Mouse (Mus musculus): ENCODE results near the gene Prpf19.
A peak's percentile ranks its signal among the peaks of the same experiment; 100 is the strongest.

Gene Prpf19

DNA sequence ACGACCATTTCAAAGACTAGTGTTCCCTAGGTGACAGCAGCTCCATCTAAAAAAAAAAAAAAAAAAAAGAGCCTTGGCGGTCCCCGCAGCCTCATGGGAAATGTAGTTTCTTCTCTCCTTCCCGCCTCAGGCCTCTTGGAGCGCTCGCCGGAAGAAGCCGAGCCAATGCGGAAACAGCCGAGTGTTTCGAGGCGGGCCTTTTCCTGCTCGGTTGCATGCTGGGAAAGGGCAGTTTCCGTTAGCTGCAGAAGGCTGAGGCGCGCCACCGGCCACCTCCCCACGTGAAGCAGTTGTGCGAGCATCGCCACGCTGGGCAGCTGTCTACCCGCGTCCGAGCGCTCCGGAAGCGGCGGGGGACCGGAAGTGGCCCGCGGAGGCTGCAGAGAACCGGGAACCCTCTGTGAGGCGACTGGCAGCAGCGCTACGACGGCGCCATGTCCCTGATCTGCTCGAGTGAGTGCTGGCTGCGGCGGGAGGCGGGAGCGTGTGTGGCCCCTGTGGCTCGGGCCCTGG is at the start of gene Prpf19:
Prpf19 (plus strand) TSS at position 216 of the 513 bp plus-strand sequence.
- DNase-seq (ENCODE audit: low spot score): peak; percentile 99

DNA sequence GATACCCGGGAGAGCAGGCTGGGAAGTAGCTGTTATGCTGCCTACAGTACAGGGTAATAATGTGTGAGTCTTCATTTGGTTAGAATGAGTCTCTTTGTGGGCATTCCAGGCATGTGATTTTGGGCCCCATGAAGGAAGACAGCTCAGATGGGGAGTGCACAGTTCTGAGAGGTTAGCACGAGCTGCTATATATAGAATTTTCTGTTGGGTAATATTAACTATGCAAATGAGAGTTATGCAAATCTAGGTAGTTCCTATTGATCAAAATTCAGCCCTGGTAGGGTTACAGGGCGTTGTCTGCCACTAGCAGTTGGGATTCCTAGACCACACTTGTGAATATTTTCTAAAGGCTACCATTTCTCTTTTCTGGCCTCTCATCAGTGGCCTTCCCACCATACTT is 49.6 kb upstream of the Prpf19 start:
- DNase-seq (ENCODE audit: low spot score): no peak

DNA sequence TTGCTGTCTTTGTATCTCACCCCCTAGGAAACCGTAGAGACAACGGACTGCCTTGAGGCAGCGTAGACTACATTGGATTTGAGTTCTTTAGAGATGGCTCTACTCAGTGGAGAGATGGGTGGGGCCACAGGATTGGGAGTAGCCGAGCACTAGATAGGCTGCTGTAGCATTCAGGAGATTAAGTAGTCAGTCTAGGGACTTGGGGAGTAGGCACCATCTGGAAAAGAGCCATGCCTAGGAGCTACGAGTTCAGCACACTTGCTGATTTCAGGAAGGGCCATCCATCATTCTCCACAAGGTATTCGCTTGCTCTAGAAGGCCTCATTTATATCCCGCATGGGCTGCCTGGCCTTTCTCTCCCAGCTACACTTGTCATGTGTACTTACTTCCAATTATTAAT is 48.9 kb upstream of the Prpf19 start:
- DNase-seq (ENCODE audit: low spot score): no peak

DNA sequence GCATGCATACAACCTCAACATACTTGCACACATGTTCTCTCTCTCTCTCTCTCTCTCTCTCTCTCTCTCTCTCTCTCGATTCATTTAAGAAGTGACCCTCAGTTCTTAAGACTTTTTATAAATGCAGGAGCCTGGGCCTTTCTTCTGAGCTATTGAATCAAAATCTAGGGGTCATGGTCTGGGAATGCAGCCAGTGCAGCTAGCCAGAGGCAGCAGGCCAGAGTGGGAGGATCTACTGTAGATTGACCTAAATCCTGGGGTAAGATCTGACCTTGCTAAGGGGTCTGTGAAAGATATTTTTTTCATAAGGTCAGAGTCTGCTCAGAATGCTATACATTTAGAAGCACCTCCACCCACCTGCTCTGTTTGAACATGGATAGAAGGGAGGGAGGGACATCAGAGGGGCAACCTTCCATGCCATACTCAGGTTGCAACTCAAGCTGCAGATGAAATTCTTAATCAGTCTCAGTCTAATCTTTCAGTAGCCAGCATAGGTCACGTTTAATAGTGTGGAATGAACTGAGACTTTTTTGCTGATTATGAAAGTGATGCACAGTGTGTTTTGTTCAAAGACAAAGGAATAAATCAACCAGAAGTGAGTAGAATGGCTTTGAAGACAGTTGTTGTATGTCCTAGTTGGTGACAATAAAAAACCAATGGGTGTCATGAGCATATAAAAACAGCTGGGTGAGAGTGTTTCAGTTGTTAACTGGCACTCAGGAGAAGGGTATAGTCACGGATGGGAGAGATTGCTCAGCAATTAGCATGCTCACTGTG is 47.5 kb upstream of the Prpf19 start:
- peak; percentile 57 for DNase-seq (ENCODE audit: low spot score)

DNA sequence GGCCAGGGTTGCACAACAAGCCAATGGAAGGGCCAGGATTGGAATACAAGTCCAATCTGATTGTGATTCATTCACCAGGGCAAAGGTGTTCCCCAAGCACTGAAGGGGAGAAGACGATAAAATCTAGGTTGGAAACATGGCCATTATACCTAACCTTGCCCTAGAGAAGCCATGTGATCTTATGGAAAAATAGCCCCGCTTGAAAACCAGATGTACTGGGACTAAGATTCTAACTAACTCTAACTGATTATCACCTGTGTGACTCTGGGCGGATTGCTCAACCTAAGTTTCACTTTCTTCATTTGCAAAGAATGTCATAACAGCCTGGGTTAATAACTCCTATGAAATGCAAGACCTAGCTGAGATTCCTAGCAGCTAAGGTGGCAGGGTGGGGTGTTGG is 39.6 kb upstream of the Prpf19 start:
- no peak for DNase-seq (ENCODE audit: low spot score)

DNA sequence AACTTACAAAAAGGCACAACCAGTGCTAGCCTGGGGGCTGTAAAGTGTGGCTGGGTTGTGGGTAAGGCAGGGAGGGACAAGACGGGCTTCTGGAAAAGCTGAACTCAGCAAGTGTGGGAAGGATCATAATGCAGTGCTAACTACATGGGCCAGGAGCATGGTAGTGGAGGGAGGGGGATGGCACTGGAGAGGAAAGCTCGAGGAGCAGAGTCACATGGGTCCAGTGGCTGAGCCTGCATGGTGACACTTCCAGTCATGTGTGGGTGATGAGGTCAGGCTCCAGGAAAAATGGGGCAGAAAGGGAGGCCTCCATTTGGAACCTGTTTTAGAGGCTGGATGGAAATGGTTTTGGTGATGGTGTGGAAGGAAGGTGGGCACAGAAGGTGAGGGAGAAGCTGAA is 38.5 kb upstream of the Prpf19 start:
- DNase-seq (ENCODE audit: low spot score): no peak

DNA sequence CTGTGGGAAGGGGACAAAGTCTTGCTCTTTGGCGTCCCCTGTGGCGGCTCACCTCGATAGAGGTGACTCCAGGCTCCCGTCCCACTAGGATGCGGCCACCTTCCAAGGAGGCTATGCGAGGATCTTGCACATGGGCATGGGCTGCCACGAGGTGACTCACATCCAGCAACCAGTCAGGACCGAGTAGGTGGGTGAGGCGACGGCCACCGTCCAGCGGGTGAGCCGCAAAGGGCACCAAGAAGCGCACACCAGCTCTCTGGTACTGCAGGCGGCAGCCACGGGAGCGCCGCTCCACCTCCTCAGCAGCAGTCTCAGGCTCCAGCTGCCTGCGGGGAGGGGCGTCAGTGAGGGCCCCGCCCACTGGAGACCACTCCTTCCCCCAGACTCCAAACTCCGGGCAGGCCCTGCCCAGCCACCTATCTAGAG is 34.9 kb upstream of the Prpf19 start:
- no peak for DNase-seq (ENCODE audit: low spot score)

DNA sequence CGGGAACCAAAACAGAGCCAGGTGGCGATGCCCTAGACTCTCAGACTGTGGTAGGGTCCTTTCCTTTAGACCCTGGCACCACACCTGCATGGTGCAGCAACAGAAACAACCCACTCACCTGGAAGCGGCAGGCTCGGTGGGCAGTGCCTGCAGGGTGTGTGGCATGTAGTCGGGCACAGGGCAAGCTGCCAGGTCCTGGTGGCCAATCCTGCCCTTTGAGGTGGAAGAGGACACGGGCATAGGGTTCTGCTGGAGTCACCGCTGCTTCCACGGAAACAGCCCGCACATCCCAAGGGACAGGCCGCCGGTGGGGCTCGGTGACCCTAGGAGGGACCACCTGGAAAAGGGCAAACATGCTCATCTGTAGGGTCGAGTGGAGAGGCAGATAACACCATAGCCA is 28.7 kb upstream of the Prpf19 start:
- DNase-seq (ENCODE audit: low spot score): no peak

DNA sequence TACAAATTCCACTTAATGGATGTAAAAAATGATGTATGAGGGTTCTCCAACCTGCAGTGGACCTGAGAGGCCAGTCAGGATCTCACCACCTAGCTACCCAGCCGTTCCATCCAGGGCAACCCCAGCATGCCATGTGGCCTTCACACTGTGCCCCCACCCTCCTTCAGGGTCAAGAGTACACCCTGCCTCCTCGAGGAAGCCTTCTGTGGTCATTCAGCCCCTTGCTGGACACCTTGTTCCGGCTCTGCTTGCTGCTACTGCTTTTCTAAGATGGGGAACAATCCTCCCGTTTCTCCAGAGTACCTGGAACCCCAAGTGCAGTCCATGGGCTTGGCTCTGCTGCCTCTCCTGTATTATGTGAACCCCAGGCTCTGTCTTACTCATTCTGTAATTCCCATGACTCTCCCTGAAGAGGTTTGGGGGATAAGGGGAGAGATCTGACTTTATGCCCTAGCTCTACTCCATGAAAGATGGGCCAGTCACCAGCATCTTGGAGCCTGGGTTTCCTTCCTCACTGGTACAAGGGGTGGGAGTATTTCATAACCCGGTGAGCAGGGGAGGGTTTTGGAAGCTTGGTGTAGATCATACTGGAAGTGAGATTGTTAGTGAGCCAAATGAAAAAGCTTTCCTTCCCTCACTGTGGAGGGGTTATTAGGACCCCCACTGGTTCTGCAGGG is 26.9 kb upstream of the Prpf19 start:
- DNase-seq (ENCODE audit: low spot score): no peak

DNA sequence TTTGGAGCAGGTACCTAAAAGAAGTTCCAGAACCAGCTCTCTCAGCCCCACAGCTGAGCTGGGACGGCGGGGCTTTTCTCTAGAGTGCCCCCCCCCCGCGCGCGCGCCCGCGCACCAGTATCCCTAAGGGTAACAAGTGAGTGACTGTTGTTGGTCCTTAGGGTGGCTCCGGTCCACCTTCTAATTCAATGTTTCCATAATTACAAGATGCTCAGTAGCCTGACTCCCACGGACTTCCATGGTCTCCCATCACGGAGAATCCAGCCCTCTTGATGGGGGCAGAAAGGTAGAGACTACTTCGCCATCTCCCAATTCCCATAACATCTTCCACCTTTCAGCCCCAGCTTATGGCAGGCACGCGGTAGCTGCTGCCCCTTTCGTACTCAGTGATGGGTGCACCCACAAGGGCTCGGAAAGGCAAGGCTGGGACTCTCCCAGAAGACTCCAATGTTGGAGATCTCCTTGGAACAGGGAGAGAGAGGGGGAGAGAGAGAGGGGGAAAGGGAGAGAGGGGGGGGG is 26.3 kb upstream of the Prpf19 start:
- no peak for DNase-seq (ENCODE audit: low spot score)

DNA sequence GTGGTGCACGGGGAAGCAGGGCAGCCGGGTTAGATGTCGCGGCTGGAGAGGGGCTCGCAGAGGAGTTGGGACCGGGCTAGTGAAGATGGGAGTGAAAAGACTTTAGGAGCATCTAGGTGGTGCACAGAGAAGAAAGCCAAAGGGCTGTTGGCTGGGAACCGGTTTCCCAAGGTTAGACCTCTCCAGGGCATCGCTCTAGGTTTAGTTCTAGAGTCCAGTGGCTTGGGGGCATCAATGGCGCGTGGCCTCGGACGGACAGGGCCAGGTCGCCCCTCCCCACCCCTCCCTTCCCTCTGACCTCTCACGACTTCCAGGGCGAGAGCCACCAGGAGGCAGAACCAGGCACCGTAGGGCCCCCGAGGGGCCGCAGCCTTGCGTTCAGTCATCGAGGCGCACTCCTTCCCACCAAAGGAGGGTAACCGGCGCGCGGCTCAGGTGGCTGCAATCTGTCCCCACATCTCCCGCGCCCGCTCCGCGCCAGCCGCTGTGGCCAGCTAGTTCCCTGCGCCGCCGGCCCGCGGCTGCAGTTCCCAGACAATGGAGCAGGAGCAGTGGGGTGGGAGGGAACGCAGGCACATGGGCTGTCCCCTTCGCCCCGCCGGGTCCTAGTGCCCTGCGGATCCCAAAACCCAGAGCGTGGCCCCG is 25.7 kb upstream of the Prpf19 start:
- peak; percentile 82 for DNase-seq (ENCODE audit: low spot score)

DNA sequence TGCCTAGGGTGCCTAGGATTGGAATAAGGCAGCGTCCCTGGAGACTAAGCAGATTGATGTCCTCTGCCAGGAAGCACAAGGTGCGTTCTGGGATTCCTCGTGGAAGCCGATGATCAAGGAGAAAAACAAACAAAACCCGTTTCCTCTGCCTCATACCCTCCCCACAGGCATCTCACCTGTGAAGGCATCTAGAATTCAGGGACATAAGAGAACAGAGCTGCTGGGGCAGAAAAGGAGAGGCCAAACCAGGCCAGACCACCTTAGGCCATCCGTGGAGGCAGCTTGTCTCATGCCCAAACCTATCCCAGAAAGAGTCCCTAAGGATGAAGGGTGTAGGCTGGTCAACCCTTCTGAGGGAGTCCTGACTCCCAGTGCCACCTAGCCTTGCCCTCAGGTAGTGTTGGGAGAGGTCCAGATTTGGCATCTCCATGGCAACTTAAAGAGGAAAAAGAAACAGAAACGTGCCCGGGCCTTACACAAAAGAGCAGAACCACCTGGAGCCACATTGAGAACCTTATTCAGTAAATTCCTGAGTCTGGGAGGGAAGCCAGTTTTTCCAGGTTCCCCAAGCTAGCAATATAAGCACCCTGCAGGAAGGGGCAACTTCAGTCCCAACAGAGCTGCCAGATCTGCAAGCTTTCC is 25.0 kb upstream of the Prpf19 start, which contains the start of gene Tmem132a:
Tmem132a (minus strand) TSS at position 55 of the 642 bp plus-strand sequence.
- DNase-seq (ENCODE audit: low spot score): no peak

DNA sequence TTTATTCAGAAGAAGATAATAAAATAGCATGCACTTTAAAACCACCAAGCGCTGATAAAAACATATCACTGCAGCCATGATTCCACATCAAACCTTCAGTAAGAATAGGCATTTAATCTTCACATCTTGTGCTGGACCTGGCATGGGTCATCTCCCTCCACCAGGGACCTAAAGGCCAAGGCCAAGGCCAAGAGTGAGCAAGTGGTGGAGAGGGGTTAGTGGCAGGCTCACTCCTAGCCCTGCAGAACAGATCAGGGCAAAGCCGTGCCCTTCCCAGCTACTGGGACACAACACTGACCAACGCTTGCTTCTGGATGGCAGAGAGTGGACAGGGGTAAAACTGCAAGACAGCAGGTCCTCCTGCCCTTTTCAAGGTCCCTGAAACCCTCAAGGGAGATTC is 24.4 kb upstream of the Prpf19 start:
- no peak for DNase-seq (ENCODE audit: low spot score)

DNA sequence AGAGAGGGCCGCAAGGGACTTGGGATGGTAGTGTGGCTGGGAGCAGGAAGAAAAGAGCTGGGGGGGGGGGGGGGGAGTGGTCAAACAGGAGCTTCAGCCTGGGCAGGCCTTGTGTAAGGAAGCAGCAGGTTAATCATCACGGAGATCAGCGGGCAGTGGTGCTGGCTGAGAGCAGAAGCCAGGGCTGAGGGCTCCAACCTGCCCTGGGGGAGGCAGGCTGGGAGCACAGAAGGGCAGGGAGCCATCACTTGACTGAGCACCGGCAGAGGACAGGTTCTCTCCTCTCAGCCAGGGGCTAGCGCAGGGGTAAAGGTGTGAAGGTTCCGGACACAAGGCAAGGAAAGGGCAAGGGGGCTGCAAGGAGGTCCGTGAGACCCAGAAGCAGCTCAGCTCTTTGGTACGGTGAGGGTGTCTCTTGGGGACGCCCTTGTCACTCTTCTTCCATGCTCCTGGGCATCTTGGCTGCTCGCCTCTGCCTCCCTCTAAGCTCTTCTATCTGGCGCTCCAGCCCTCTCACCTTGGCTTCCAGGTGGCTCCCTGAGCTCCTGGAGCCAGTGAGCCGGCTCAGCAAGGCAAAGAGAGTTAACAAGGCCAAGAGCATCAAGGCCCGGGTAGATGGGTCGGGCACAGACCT is 23.6 kb upstream of the Prpf19 start:
- DNase-seq (ENCODE audit: low spot score): no peak

DNA sequence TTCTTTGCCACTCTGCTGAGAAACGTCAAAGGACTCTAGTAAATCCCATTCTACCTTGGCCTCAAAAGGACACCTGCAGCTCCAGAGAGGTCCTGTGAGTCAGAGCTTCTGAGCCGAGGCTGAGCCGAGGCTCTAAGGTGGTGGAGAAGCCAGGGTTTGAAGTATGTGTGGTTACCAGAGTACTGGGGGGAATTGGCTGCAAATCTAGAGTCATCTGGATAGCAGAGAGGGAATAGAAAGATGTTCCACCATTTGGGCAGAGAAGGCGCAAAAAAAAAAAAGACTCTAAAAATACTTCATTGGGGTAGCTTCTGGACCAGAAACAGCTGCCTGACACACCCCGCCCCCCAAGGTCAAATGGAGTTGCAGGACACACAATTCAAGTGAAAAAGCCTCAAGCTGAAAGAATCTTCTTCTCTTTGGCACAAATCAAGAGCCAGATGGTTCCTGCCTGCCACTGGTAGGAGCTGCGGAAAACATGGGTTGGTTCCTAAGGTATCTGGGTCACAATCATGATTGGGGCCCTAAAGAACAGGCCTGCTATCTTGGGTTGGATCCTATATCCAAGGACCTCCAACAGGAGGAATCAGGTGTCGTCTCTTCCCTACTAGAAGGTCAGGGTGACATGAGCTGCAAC is 16.7 kb upstream of the Prpf19 start:
- peak; percentile 65 for DNase-seq (ENCODE audit: low spot score)

DNA sequence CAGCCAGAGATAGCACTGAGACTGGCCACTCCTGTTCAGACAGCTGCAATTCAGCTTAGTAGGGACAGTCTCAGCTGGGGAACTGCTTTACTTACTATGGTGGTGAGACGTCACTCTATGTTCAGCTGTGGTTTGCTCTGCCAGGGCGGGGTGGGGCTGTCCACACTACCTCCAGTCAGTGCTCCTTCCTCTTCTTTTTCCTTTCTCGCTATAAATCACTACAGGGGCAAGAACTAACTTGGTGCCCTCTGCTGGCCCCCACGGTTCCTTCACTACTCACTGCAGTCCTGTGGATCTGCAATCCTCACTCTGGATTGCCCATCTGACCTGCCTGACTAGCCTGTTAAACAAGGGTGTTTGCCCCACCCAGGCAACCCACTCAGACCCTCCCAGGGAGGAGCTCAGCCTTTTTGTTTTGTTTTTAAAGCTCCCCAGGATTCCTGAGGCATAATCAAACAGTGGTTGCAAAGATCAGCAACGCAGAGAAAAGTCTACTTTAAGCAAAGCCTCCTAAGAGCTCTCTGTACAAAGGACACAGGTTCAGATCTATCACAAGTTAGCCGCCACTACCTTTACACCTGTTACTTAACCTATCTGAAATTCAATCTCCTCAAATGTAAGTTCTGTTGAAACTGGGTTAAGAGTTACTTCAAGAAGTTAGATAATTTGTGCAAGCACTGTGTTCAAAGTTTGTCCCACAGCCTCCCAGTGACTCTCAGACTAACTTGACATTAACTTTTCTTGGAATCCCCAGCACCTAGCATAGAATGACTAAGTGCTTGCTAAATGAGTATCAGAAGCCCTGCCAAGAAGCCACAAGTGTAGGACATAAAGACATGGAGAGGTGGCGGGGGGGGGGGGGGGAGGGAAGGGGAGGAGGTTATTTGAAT is 14.7 kb upstream of the Prpf19 start:
- no peak for DNase-seq (ENCODE audit: low spot score)

DNA sequence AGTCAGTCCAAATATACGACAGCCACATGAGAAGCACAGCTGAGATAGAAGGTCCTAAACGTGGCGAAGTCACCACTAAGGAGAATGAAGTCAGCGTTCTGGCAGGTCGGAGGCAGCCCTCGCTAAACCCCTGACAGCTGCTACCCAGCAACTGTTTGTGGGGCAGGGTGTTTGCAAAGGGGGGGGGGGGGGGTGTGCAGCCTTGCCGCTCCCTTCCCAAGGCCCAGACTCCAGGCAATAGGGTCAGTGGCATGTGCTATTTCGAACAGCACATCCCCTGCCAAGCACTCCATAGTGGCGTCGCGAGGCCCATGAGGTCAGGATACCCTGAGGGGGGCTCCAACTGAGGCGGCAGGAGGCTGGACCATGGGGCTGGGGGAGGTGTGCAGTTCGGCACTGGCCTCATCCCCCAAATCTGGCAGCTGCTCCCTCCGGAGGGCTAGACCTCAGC is 14.0 kb upstream of the Prpf19 start:
- DNase-seq (ENCODE audit: low spot score): no peak

DNA sequence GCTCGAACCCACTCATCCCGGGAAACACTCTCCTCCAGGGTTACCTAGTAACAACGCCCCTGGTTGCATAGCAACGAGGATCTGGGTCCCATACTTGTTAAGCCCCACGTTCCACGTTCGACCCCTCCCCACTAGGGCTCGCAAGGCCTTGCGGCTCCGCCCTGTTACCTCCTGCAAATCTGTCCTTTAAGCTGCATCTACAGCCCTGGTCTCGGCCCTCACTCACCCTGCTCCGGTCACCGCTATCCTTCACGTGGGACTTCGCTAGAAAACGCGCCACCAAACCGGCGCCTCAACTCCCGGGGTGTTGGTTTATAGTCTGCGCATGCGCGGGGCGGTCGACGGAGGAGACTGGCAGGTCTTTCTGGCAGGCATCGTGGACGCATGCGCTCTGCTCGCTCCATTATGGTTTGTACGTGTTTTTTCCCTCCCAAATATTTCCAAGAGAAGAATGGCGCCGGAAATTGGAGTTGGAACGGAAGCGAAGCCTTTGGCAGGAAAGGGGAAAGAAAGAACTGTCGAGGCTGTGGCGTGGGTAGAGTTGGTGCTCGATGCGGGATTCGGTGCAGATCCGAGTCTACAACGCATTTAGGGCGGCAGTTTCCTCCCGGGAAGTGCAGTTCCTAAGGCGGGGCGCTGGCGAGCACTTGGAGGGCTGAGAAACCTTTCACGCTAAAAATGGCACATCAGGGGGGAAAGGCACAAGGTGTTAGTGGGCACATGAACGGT is 13.4 kb upstream of the Prpf19 start, which contains the start of gene Tmem109:
Tmem109 (minus strand) TSS at position 576 of the 729 bp plus-strand sequence.
- DNase-seq (ENCODE audit: low spot score): peak; percentile 94

DNA sequence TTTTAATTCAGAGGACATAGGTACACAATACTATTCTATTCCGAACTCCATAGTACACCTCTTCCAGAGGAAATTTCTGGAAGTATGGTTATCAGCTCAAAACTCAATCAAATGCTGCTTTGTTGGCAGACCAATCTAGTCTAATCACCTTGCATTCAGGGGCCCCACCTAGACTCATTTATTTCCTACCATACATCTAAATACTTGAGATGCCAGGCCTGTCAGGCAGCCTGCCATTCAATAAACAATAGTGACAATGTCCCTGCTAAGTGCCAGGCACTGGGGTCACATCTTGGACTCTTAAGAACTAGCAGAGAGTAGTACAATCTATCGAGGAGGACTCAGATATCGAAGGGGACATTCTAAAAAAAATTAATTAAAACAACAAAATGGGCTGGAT is 2.8 kb upstream of the Prpf19 start:
- no peak for DNase-seq (ENCODE audit: low spot score)

All from testis, postnatal 10 days (tissue).